Mouse (Mus musculus) liver, postnatal 0 days (tissue): ENCODE measurements at regions not wholly inside any gene's neighbourhood (a gene's known extent, or its start where the extent isn't known, plus 50 kb on each side); places are given as distances from the start of the nearest gene placed in this dataset.

ENCODE experiments used
- CTCF ChIP-seq: sonication (generic); IDR thresholded peaks from 2 replicates; pipeline ENCODE4 v1.5.1; 2016; ENCODE audit warnings: antibody characterized with exemption, low read depth
- EP300 ChIP-seq: IDR thresholded peaks from 2 replicates; pipeline ENCODE4 v1.6.1; 2016; ENCODE audit warnings: antibody characterized with exemption, low read depth, mild to moderate bottlenecking

DNA sequence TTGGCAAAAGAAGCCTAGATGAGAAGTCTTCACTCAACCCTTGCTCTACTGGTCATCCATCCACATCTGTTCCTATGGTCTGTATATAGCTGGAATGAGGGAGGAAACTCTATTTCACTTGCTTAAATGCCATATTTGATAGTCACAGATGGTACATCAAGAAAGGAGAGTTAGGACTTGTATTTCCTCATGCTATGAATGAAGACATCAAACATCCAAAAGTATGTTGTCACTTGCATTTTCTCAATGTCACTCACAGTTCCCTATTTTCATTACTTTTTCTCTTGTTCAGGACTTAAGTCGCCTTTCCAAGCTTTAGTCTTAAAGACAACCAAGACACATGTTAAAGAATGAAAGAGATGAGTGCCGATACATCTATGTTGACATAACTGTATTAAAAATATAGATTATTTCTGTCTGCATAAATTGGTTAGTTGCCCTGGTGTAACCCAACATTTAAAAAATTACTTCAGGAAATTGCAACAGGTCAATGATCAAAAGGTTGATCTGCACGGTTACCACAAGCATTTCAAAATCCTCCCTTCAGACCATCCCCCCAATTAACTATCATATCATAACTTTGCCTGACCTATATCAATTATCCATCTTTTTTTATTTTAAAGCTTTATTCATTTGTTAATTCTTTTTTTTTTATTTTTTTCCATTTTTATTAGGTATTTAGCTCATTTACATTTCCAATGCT, 150.2 kb upstream of the Arhgef26 start:
- no peak for TF ChIP-seq EP300
- no peak for TF ChIP-seq CTCF
